Mouse (Mus musculus): ENCODE results near the gene Arid5a. TPM values are rescaled to one million over a fixed set of nuclear protein-coding genes. Genes with fewer than 3 reads are reported as not detected.

Arid5a gene
- polyA plus RNA-seq, 1 experiment from 2014 or later, result 4.5 TPM

- Histone ChIP-seq H3K9me3 (ENCODE audit: control insufficient read depth, low read length) (no peaks in the 10 kb centered on the region), H3K9ac (ENCODE audit: low read depth, low read length) (no peak overlapping the region), H3K4me2 (replicated peaks; ENCODE audit: low read depth, low read length) (no peak overlapping the region), H3K27ac (ENCODE audit: low read depth, low read length) (no peak overlapping the region), H3K27me3 (ENCODE audit: control insufficient read depth, insufficient read depth, low read length) (no peaks in the 10 kb centered on the region), H3K36me3 (ENCODE audit: control insufficient read depth, insufficient read depth, low read length) (no peaks in the 10 kb centered on the region), H3K4me3 (ENCODE audit: low read length) (no peak overlapping the region), H3K4me1 (ENCODE audit: control insufficient read depth, insufficient read depth, low read length) (peaks cover 11% of the 10 kb centered on the region; the same call in 1 of the 2 replicates)
- 17% methylated on average over 3 of the region's 3 CpGs for WGBS
- 0 out of 2 replicates have a peak, but pooled peaks have one; percentile 14 for ATAC-seq (ENCODE audit: low FRiP score, low TSS enrichment)
These were observed 28.3 kb upstream of the Arid5a start for GRCm38 (mm10) chr1:36279202-36279601.

- ATAC-seq (ENCODE audit: low FRiP score, low TSS enrichment), result no peak
- H3K27ac ChIP-seq (ENCODE audit: low read depth, low read length), result no peak overlapping the region
- no peaks in the 10 kb centered on the region for H3K4me1 ChIP-seq (ENCODE audit: control insufficient read depth, insufficient read depth, low read length)
- H3K9ac ChIP-seq (ENCODE audit: low read depth, low read length), result no peak overlapping the region
- H3K27me3 ChIP-seq (ENCODE audit: control insufficient read depth, insufficient read depth, low read length), result no peaks in the 10 kb centered on the region
- H3K4me3 ChIP-seq (ENCODE audit: low read length), result no peak overlapping the region
- no peak overlapping the region for H3K4me2 ChIP-seq (replicated peaks; ENCODE audit: low read depth, low read length)
- no peaks in the 10 kb centered on the region for H3K36me3 ChIP-seq (ENCODE audit: control insufficient read depth, insufficient read depth, low read length)
- 90% methylated on average over 3 of the region's 3 CpGs for WGBS
- no peaks in the 10 kb centered on the region for H3K9me3 ChIP-seq (ENCODE audit: control insufficient read depth, low read length)
These were observed 26.6 kb upstream of the Arid5a start for GRCm38 (mm10) chr1:36280938-36281337.

GRCm38 (mm10) chr1:36281849-36282248 lies 25.7 kb upstream of the Arid5a start:
- H3K9me3 ChIP-seq (ENCODE audit: control insufficient read depth, low read length), result no peaks in the 10 kb centered on the region

GRCm38 (mm10) chr1:36293470-36293869 lies 14.1 kb upstream of the Arid5a start:
- Histone ChIP-seq H3K36me3 (ENCODE audit: control insufficient read depth, insufficient read depth, low read length) (no peaks in the 10 kb centered on the region), H3K4me3 (ENCODE audit: low read length) (no peak overlapping the region), H3K27ac (ENCODE audit: low read depth, low read length) (no peak overlapping the region), H3K9ac (ENCODE audit: low read depth, low read length) (no peak overlapping the region), H3K4me2 (replicated peaks; ENCODE audit: low read depth, low read length) (no peak overlapping the region), H3K27me3 (ENCODE audit: control insufficient read depth, insufficient read depth, low read length) (peaks cover 6% of the 10 kb centered on the region), H3K4me1 (ENCODE audit: control insufficient read depth, insufficient read depth, low read length) (no peaks in the 10 kb centered on the region), H3K9me3 (ENCODE audit: control insufficient read depth, low read length) (no peaks in the 10 kb centered on the region)
- ATAC-seq (ENCODE audit: low FRiP score, low TSS enrichment), result no peak
- WGBS, result 92% methylated on average over 8 of the region's 8 CpGs

More at GRCm38 (mm10) chr1:36281849-36282248, 25.7 kb upstream of the Arid5a start:
- 85% methylated on average over 6 of the region's 6 CpGs for WGBS
- H3K36me3 ChIP-seq (ENCODE audit: control insufficient read depth, insufficient read depth, low read length), result no peaks in the 10 kb centered on the region
- H3K4me1 ChIP-seq (ENCODE audit: control insufficient read depth, insufficient read depth, low read length), result no peaks in the 10 kb centered on the region
- H3K27me3 ChIP-seq (ENCODE audit: control insufficient read depth, insufficient read depth, low read length), result no peaks in the 10 kb centered on the region
- no peak overlapping the region for H3K27ac ChIP-seq (ENCODE audit: low read depth, low read length)
- H3K9ac ChIP-seq (ENCODE audit: low read depth, low read length), result no peak overlapping the region
- ATAC-seq (ENCODE audit: low FRiP score, low TSS enrichment), result no peak
- no peak overlapping the region for H3K4me2 ChIP-seq (replicated peaks; ENCODE audit: low read depth, low read length)
- H3K4me3 ChIP-seq (ENCODE audit: low read length), result no peak overlapping the region

GRCm38 (mm10) chr1:36294402-36294801 lies 13.1 kb upstream of the Arid5a start:
- Histone ChIP-seq H3K9ac (ENCODE audit: low read depth, low read length) (no peak overlapping the region), H3K4me2 (replicated peaks; ENCODE audit: low read depth, low read length) (no peak overlapping the region)
- WGBS, result 74% methylated on average over 3 of the region's 3 CpGs

DNA sequence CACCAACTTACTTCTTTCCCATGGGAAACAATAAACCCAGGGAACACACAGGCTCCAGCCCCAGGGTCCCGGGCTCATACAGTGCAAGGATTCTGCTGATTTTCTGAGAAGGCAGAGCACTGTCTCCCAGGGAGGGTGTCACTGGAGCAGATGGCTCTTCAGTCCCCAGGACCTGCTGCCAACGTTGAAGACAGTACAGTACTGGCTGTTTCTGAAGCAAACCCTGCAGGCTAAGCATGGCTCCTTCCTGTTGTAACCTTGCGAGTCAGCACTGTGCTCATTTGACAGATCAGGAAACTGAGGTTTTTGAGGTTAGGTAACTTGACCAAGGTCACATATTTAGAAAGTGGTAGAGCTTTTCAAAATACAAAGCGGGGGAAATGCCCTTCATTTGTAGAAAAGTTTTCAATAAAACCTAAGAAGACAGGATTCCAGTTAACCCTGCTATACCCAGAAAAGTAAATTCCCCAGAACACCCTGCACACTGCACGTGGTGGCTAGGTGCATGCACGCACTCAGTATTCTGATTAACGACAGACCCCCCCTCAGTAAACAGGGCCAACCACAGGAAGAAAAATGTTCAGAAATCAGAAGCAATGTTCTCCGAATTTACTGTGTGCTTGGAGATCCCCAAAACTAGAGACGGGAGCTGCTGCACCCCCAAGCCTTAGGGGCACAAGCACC lies 10.9 kb upstream of the Arid5a start:
- ATAC-seq (ENCODE audit: low FRiP score, low TSS enrichment), result no peak; the same call in 1 of the 2 replicates
- Histone ChIP-seq H3K4me1 (ENCODE audit: control insufficient read depth, insufficient read depth, low read length) (no peaks in the 10 kb centered on the region), H3K9ac (ENCODE audit: low read depth, low read length) (no peak overlapping the region), H3K36me3 (ENCODE audit: control insufficient read depth, insufficient read depth, low read length) (no peaks in the 10 kb centered on the region), H3K4me3 (ENCODE audit: low read length) (no peak overlapping the region), H3K27ac (ENCODE audit: low read depth, low read length) (no peak overlapping the region), H3K4me2 (replicated peaks; ENCODE audit: low read depth, low read length) (no peak overlapping the region), H3K9me3 (ENCODE audit: control insufficient read depth, low read length) (no peaks in the 10 kb centered on the region), H3K27me3 (ENCODE audit: control insufficient read depth, insufficient read depth, low read length) (peaks cover 9% of the 10 kb centered on the region)
- WGBS, result 68% methylated on average over 9 of the region's 9 CpGs

More at GRCm38 (mm10) chr1:36294402-36294801, 13.1 kb upstream of the Arid5a start:
- no peak overlapping the region for H3K4me3 ChIP-seq (ENCODE audit: low read length)
- H3K27me3 ChIP-seq (ENCODE audit: control insufficient read depth, insufficient read depth, low read length), result peaks cover 9% of the 10 kb centered on the region
- no peaks in the 10 kb centered on the region for H3K4me1 ChIP-seq (ENCODE audit: control insufficient read depth, insufficient read depth, low read length)
- H3K27ac ChIP-seq (ENCODE audit: low read depth, low read length), result no peak overlapping the region
- ATAC-seq (ENCODE audit: low FRiP score, low TSS enrichment), result no peak
- H3K36me3 ChIP-seq (ENCODE audit: control insufficient read depth, insufficient read depth, low read length), result no peaks in the 10 kb centered on the region
- H3K9me3 ChIP-seq (ENCODE audit: control insufficient read depth, low read length), result no peaks in the 10 kb centered on the region

GRCm38 (mm10) chr1:36298107-36298506 lies 9.4 kb upstream of the Arid5a start:
- Histone ChIP-seq H3K4me1 (ENCODE audit: control insufficient read depth, insufficient read depth, low read length) (0 out of 2 replicates have a peak, but pooled peaks cover 3% of the 10 kb centered on the region), H3K9me3 (ENCODE audit: control insufficient read depth, low read length) (no peaks in the 10 kb centered on the region), H3K27ac (ENCODE audit: low read depth, low read length) (no peak overlapping the region), H3K9ac (ENCODE audit: low read depth, low read length) (no peak overlapping the region), H3K36me3 (ENCODE audit: control insufficient read depth, insufficient read depth, low read length) (no peaks in the 10 kb centered on the region), H3K4me3 (ENCODE audit: low read length) (no peak overlapping the region), H3K4me2 (replicated peaks; ENCODE audit: low read depth, low read length) (no peak overlapping the region), H3K27me3 (ENCODE audit: control insufficient read depth, insufficient read depth, low read length) (peaks cover 9% of the 10 kb centered on the region)
- ATAC-seq (ENCODE audit: low FRiP score, low TSS enrichment), result no peak
- 77% methylated on average over 4 of the region's 4 CpGs for WGBS

DNA sequence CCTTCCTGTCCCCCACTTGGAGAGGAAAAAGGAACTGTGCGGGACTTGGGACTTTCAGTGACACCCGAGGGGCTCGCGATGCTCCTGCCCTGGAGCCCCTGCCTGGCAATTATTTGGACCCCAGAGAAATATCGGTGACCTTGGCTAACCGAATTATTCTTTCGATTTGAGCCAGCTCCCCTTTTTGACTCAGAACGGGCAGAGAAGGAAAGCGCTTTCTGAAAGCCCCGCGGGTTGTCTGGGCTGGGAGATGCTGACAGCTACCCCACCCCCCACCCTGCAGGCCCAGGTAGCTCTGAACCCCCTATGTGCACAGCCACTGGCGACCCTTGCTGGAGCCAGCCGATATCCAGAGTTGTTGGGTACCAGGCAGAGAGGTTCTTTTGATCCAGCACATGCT lies 8.4 kb upstream of the Arid5a start:
- no peak for ATAC-seq (ENCODE audit: low FRiP score, low TSS enrichment)
- WGBS, result 27% methylated on average over 13 of the region's 13 CpGs
- no peaks in the 10 kb centered on the region for H3K9me3 ChIP-seq (ENCODE audit: control insufficient read depth, low read length)
- no peak overlapping the region for H3K4me3 ChIP-seq (ENCODE audit: low read length)
- peaks cover 9% of the 10 kb centered on the region for H3K27me3 ChIP-seq (ENCODE audit: control insufficient read depth, insufficient read depth, low read length)
- 0 out of 2 replicates have a peak, but pooled peaks cover 5% of the 10 kb centered on the region for H3K4me1 ChIP-seq (ENCODE audit: control insufficient read depth, insufficient read depth, low read length)
- H3K27ac ChIP-seq (ENCODE audit: low read depth, low read length), result no peak overlapping the region
- H3K4me2 ChIP-seq (replicated peaks; ENCODE audit: low read depth, low read length), result no peak overlapping the region
- H3K36me3 ChIP-seq (ENCODE audit: control insufficient read depth, insufficient read depth, low read length), result no peaks in the 10 kb centered on the region
- no peak overlapping the region for H3K9ac ChIP-seq (ENCODE audit: low read depth, low read length)

DNA sequence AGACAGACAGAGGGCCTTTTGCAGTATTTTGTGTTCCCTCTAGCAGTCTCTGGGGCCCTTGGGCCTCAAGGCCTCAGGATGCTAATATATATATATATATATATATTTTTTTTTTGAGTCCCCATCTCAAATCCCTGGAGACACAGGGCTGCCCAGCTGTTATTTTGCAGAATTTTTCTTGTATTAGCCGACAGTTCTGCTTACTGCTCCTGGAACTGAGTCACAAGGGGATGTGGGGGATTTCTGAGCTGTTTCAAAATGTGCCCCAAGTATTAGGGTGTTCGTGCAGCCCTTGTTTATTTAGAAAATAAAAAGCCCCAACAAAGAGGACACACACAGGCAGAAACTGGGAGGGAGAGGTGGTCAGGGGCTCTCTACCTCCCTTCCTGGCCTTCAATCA lies 7.9 kb upstream of the Arid5a start:
- WGBS, result 33% methylated on average over 2 of the region's 2 CpGs
- ATAC-seq (ENCODE audit: low FRiP score, low TSS enrichment), result no peak
- no peak overlapping the region for H3K9ac ChIP-seq (ENCODE audit: low read depth, low read length)

More for the DNA sequence above, 7.9 kb upstream of the Arid5a start:
- Histone ChIP-seq H3K4me3 (ENCODE audit: low read length) (no peak overlapping the region), H3K4me2 (replicated peaks; ENCODE audit: low read depth, low read length) (no peak overlapping the region), H3K27ac (ENCODE audit: low read depth, low read length) (no peak overlapping the region), H3K4me1 (ENCODE audit: control insufficient read depth, insufficient read depth, low read length) (0 out of 2 replicates have a peak, but pooled peaks cover 5% of the 10 kb centered on the region), H3K36me3 (ENCODE audit: control insufficient read depth, insufficient read depth, low read length) (no peaks in the 10 kb centered on the region), H3K27me3 (ENCODE audit: control insufficient read depth, insufficient read depth, low read length) (peaks cover 9% of the 10 kb centered on the region), H3K9me3 (ENCODE audit: control insufficient read depth, low read length) (no peaks in the 10 kb centered on the region)
